8 mouse cellular contexts compared by ENCODE assay signal in genomic region chr19:11349698-11350481, GRCm38 (mm10). TPM values are rescaled to one million over a fixed set of nuclear protein-coding genes. Genes with fewer than 3 reads are reported as not detected.
DNase-seq lines count a peak whose midpoint lies in the region; ATAC-seq and TF ChIP-seq lines count a peak whose summit lies in the region.

No protein-coding gene starts in this region.

- 0 out of 2 replicates have a peak overlapping the region, but pooled peaks have one; percentile 35 for H3K27ac ChIP-seq in gastrocnemius, adult 2 months

- intact Hi-C loops in gastrocnemius, adult 2 months (cut with DNase I): loop anchor here (5.0 kb wide), 1 partner anchor 252 kb away; the partner anchor contains the start of gene Ms4a6d

- no peak for ATAC-seq in inflammation-experienced regulatory T-cells, adult 6 months

- no peak overlapping the region for H3K4me3 ChIP-seq in gastrocnemius, adult 2 months

- DNase-seq in gastrocnemius, adult 2 months: peak; percentile 29
- no peak for DNase-seq in gastrocnemius, adult 8-10 months (ENCODE audit: low spot score in 2 of 2)
- DNase-seq in right cerebral cortex, postnatal 10 days (ENCODE audit: low spot score in 2 of 2): peak; percentile 26 to 32
- no peak for DNase-seq in right cerebral cortex, postnatal 4 days
- peak; percentile 63 for DNase-seq in kidney, adult 9 months
- DNase-seq in mesoderm, embryonic 11.5 days (ENCODE audit: low read depth, low spot score): peak; percentile 19
- no peak for DNase-seq in B cell, adult 2 months

- 0 out of 2 replicates have a peak, but pooled peaks have one; percentile 10 for TF ChIP-seq CTCF in gastrocnemius, adult 2 months (IDR thresholded peaks at IDR 0.05)

RNA-seq across cellular contexts. Expression of gene Ms4a7, which starts 13.9 kb away (rescaled TPM):
- under 1 TPM; 0.17 to 0.23 TPM for total RNA-seq in gastrocnemius, adult 2 months (2021)
- total RNA-seq in gastrocnemius, adult 8-10 months (2022): under 1 TPM in 2 of 4 experiments, not detected in 2; 0.36 to 0.63 TPM
- polyA plus RNA-seq in inflammation-experienced regulatory T-cells, adult 6 months (2017; shearing (Covaris generic)): under 1 TPM in 1 of 3 experiments, not detected in 2; 0.68 TPM

RNA-seq across cellular contexts. Expression of gene Ms4a4a, which starts 25.4 kb away (rescaled TPM):
- 1 to 10 TPM; 1.5 to 4.2 TPM for total RNA-seq in gastrocnemius, adult 2 months (2021)
- total RNA-seq in gastrocnemius, adult 8-10 months (2022): 1 to 10 TPM in 2 of 4 experiments, under 1 TPM in 1, not detected in 1; 0.39 to 1.6 (median 1.4) TPM
- 1 to 10 TPM in 2 of 3 experiments, not detected in 1; 1.2 to 3.9 TPM for polyA plus RNA-seq in inflammation-experienced regulatory T-cells, adult 6 months (2017; shearing (Covaris generic))

RNA-seq across cellular contexts. Expression of gene Ms4a14, which starts 35.6 kb away (rescaled TPM):
- not detected for total RNA-seq in gastrocnemius, adult 2 months (2021)
- total RNA-seq in gastrocnemius, adult 8-10 months (2022): not detected
- polyA plus RNA-seq in inflammation-experienced regulatory T-cells, adult 6 months (2017; shearing (Covaris generic)): not detected

RNA-seq across cellular contexts. Expression of gene Ms4a4c, which starts 54.7 kb away (rescaled TPM):
- not detected for total RNA-seq in gastrocnemius, adult 2 months (2021)
- not detected for total RNA-seq in gastrocnemius, adult 8-10 months (2022)
- polyA plus RNA-seq in inflammation-experienced regulatory T-cells, adult 6 months (2017; shearing (Covaris generic)): 10 to 100 TPM; 37.0 to 78.1 (median 53.9) TPM

Comparison
In these comparisons a context has a peak if more than half of its experiments do, and no peak if none do; other contexts are left out.
1. DNase-seq: peak in gastrocnemius, adult 2 months (single experiment), right cerebral cortex, postnatal 10 days (2 of 2), kidney, adult 9 months (single experiment) and mesoderm, embryonic 11.5 days (single experiment); none in gastrocnemius, adult 8-10 months (0 of 2), right cerebral cortex, postnatal 4 days (single experiment) and B cell, adult 2 months (0 of 2).